22 mouse cellular contexts compared by ENCODE assay signal in genomic region chr1:96766535-96766934, GRCm38 (mm10).
A peak's percentile ranks its signal among the peaks of the same experiment; 100 is the strongest.
DNase-seq lines count a peak whose midpoint lies in the region; ATAC-seq and TF ChIP-seq lines count a peak whose summit lies in the region.
"Had no signal": no experiment of that assay in that cellular context is flagged by ENCODE, and none has a peak within 500 bp of the region (broad histone marks: within the 10 kb centered on the region; RNA-seq: fewer than 3 reads in every experiment).

No protein-coding gene starts in this region.

- H3K36me3 ChIP-seq in kidney, postnatal 0 days (ENCODE audit: insufficient read depth, low read length), result no peaks in the 10 kb centered on the region
- peaks cover 0 to 4% of the 10 kb centered on the region in 2 experiments; a peak in 2 of 4 replicates for H3K36me3 ChIP-seq in MEL (ENCODE audit: control insufficient read depth in 1 of 2, insufficient read depth in 2 of 2, low read length in 2 of 2)
- no peaks in the 10 kb centered on the region for H3K36me3 ChIP-seq in forebrain, embryonic 15.5 days
- H3K36me3 ChIP-seq: embryonic facial prominence, embryonic 10.5 days; embryonic facial prominence, embryonic 12.5 days; G1E had no signal

- TF ChIP-seq EP300 in MEL (IDR thresholded peaks at IDR 0.05; ENCODE audit: low read depth in 1 of 2, low read length in 2 of 2), result peak; percentile 35 to 42; a peak in 2 of 4 replicates

- WGBS in kidney, postnatal 0 days, result 22% methylated on average over 1 of the region's 1 CpGs
- 61% methylated on average over 1 of the region's 1 CpGs for WGBS in forebrain, embryonic 15.5 days

- H3K27ac ChIP-seq in kidney, postnatal 0 days, result no peak overlapping the region
- H3K27ac ChIP-seq in MEL (ENCODE audit: control insufficient read depth, low read depth, low read length), result no peak overlapping the region
- H3K27ac ChIP-seq in forebrain, embryonic 15.5 days (replicated peaks), result no peak overlapping the region
- H3K27ac ChIP-seq: embryonic facial prominence, embryonic 10.5 days; embryonic facial prominence, embryonic 12.5 days; forebrain, embryonic 13.5 days had no signal

- no peaks in the 10 kb centered on the region for H3K27me3 ChIP-seq in kidney, postnatal 0 days (ENCODE audit: insufficient read depth, low read length)
- no peaks in the 10 kb centered on the region for H3K27me3 ChIP-seq in MEL (ENCODE audit: control insufficient read depth in 1 of 2, insufficient read depth in 2 of 2, low read length in 2 of 2)
- no peaks in the 10 kb centered on the region for H3K27me3 ChIP-seq in forebrain, embryonic 15.5 days
- H3K27me3 ChIP-seq: CH12.LX; embryonic facial prominence, embryonic 12.5 days; forebrain, embryonic 13.5 days had no signal

- no peaks in the 10 kb centered on the region for H3K9me3 ChIP-seq in kidney, postnatal 0 days (replicated peaks; ENCODE audit: low read length)
- no peaks in the 10 kb centered on the region for H3K9me3 ChIP-seq in MEL (replicated peaks; ENCODE audit: insufficient read depth, low read length)
- H3K9me3 ChIP-seq in forebrain, embryonic 15.5 days, result no peaks in the 10 kb centered on the region
- H3K9me3 ChIP-seq: embryonic facial prominence, embryonic 10.5 days; embryonic facial prominence, embryonic 12.5 days; forebrain, embryonic 13.5 days; G1E had no signal

- TF ChIP-seq POLR2A in MEL (IDR thresholded peaks at IDR 0.05; ENCODE audit: control insufficient read depth in 1 of 2, insufficient read depth in 1 of 2, low read depth in 1 of 2, low read length in 2 of 2, poor library complexity in 1 of 2), result no peak

- TF ChIP-seq CTCF in kidney, postnatal 0 days (IDR thresholded peaks at IDR 0.05; ENCODE audit: low read depth), result no peak
- no peak for TF ChIP-seq CTCF in MEL (IDR thresholded peaks at IDR 0.05 in 2 of 3, conservative IDR thresholded peaks at IDR 0.05 in 1 of 3; ENCODE audit: control insufficient read depth in 1 of 3, insufficient read depth in 1 of 3, low read depth in 2 of 3, low read length in 3 of 3, poor library complexity in 1 of 3, severe bottlenecking in 1 of 3)

- no peak overlapping the region for H3K9ac ChIP-seq in kidney, postnatal 0 days (ENCODE audit: low read depth, low read length)
- H3K9ac ChIP-seq in MEL (ENCODE audit: control insufficient read depth, low read depth, low read length, poor library complexity, severe bottlenecking), result no peak overlapping the region
- H3K9ac ChIP-seq in forebrain, embryonic 15.5 days (replicated peaks), result no peak overlapping the region
- H3K9ac ChIP-seq: embryonic facial prominence, embryonic 12.5 days; forebrain, embryonic 13.5 days had no signal

- no peaks in the 10 kb centered on the region for H3K79me2 ChIP-seq in MEL (ENCODE audit: control insufficient read depth, insufficient read depth, low read length, poor library complexity)

- no peak for ATAC-seq in kidney, postnatal 0 days (replicated peaks; ENCODE audit: low FRiP score, low read depth)
- no peak for ATAC-seq in forebrain, embryonic 15.5 days (replicated peaks)
- ATAC-seq: CD4-positive, CD25-positive, alpha-beta regulatory T cell, adult 4 months; forebrain, embryonic 13.5 days; forebrain, embryonic 16.5 days had no signal

- H3K4me2 ChIP-seq in kidney, postnatal 0 days (ENCODE audit: low read length), result no peak overlapping the region
- no peak overlapping the region for H3K4me2 ChIP-seq in forebrain, embryonic 15.5 days (replicated peaks)
- H3K4me2 ChIP-seq: embryonic facial prominence, embryonic 12.5 days; forebrain, embryonic 13.5 days had no signal

- H3K4me1 ChIP-seq in kidney, postnatal 0 days (replicated peaks; ENCODE audit: insufficient read depth, low read length), result no peaks in the 10 kb centered on the region
- peaks cover 0 to 2% of the 10 kb centered on the region in 2 experiments; a peak in 1 of 4 replicates for H3K4me1 ChIP-seq in MEL (ENCODE audit: control insufficient read depth in 1 of 2, insufficient read depth in 2 of 2, low read length in 2 of 2)
- H3K4me1 ChIP-seq in forebrain, embryonic 15.5 days, result no peaks in the 10 kb centered on the region
- H3K4me1 ChIP-seq: embryonic facial prominence, embryonic 10.5 days; embryonic facial prominence, embryonic 12.5 days; forebrain, embryonic 13.5 days had no signal

- TF ChIP-seq RAD21 in MEL (IDR thresholded peaks at IDR 0.05; ENCODE audit: low read depth, low read length), result no peak

- peak; percentile 9 for DNase-seq in kidney, postnatal 0 days (ENCODE audit: low spot score)
- no peak for DNase-seq in kidney, postnatal 10 days
- DNase-seq in MEL (ENCODE audit: low read depth, low spot score), result peak; percentile 54
- DNase-seq in telencephalon, adult 2 months (ENCODE audit: low read depth, low spot score), result peak; percentile 23
- no peak for DNase-seq in right cerebral cortex, postnatal 10 days (ENCODE audit: low spot score in 2 of 2)
- DNase-seq: adrenal gland, adult 2 months; adrenal gland, postnatal 10 days; adrenal gland, postnatal 25 days; B cell, adult 2 months; cerebellum, adult 11-12 months; cerebellum, adult 2 months; cerebellum, adult 9-10 months; cerebellum, postnatal 10 days; cerebellum, postnatal 25 days had no signal

- no peak overlapping the region for H3K4me3 ChIP-seq in kidney, postnatal 0 days (replicated peaks; ENCODE audit: low read depth, low read length)
- H3K4me3 ChIP-seq in MEL (ENCODE audit: control insufficient read depth in 1 of 2, insufficient read depth in 1 of 2, low read depth in 2 of 2, low read length in 2 of 2), result no peak overlapping the region
- no peak overlapping the region for H3K4me3 ChIP-seq in forebrain, embryonic 15.5 days
- H3K4me3 ChIP-seq: embryonic facial prominence, embryonic 10.5 days; embryonic facial prominence, embryonic 12.5 days; forebrain, embryonic 13.5 days had no signal

TF ChIP-seq in MEL, 35 proteins besides CTCF, POLR2A, EP300 and RAD21:
- TF ChIP-seq MAFK (IDR thresholded peaks at IDR 0.05; ENCODE audit: borderline replicate concordance, low read depth, low read length), result 0 out of 2 replicates have a peak, but pooled peaks have one; percentile 24
- TF ChIP-seq ZKSCAN1 (IDR thresholded peaks at IDR 0.05; ENCODE audit: low read depth, low read length), result no peak
- no peak for TF ChIP-seq MXI1 (IDR thresholded peaks at IDR 0.05; ENCODE audit: low read depth, low read length)
- TF ChIP-seq MAZ (IDR thresholded peaks at IDR 0.05; ENCODE audit: low read depth, low read length), result no peak
- TF ChIP-seq KAT2A (conservative IDR thresholded peaks at IDR 0.05; ENCODE audit: low read depth, low read length), result no peak
- TF ChIP-seq GATA1 (IDR thresholded peaks at IDR 0.05; ENCODE audit: low read depth, low read length), result peak; percentile 55; the same call in 1 of the 2 replicates
- TF ChIP-seq ETS1 (IDR thresholded peaks at IDR 0.05; ENCODE audit: low read depth, low read length), result peak; percentile 91
- peak; percentile 35; the same call in 1 of the 2 replicates for TF ChIP-seq SIN3A (IDR thresholded peaks at IDR 0.05; ENCODE audit: low read length)
- no peak for TF ChIP-seq SMC3 (IDR thresholded peaks at IDR 0.05; ENCODE audit: low read depth, low read length)

Comparison
In these comparisons a context has a peak if more than half of its experiments do, and no peak if none do; other contexts are left out.
1. DNase-seq: peak in kidney, postnatal 0 days (single experiment), MEL (single experiment) and telencephalon, adult 2 months (single experiment); none in kidney, postnatal 10 days (single experiment) and right cerebral cortex, postnatal 10 days (0 of 2).